Mouse (Mus musculus) liver, postnatal 0 days (tissue): Measurements from ENCODE around the gene Mpg. TPM values are rescaled to one million over a fixed set of nuclear protein-coding genes. Genes with fewer than 3 reads are reported as not detected.

Experiments
- ATAC-seq: fragments of 200-750 bp; cut with Nextera tagmentation; 2 replicates; pipeline ENCODE4 v1.8.0; 2017; ENCODE audit warnings: mild to moderate bottlenecking, moderate library complexity
- DNase-seq: peaks from one replicate; pipeline ENCODE4 v3.0.0-alpha.2; 2016
- H3K27ac ChIP-seq: fragments of 300-500 bp; sonication (generic); 2 replicates; pipeline ENCODE4 v1.5.1; 2014; ENCODE audit warnings: antibody characterized with exemption, moderate library complexity, mild to moderate bottlenecking, low read depth
- H3K27me3 ChIP-seq: fragments of 300-500 bp; sonication (generic); 2 replicates; pipeline ENCODE4 v1.6.1; 2014; ENCODE audit warnings: low read length, control low read depth, mixed read lengths; ENCODE audit not compliant: insufficient read depth
- H3K36me3 ChIP-seq: fragments of 300-500 bp; sonication (generic); replicated peaks from 2 replicates; pipeline ENCODE4 v1.6.1; 2014; ENCODE audit warnings: mild to moderate bottlenecking, control low read depth, low read length, moderate library complexity, mixed read lengths; ENCODE audit not compliant: insufficient read depth
- H3K4me1 ChIP-seq: fragments of 300-500 bp; sonication (generic); 2 replicates; pipeline ENCODE4 v1.6.1; 2014; ENCODE audit warnings: antibody characterized with exemption, mild to moderate bottlenecking, control low read depth; ENCODE audit not compliant: insufficient read depth
- H3K4me2 ChIP-seq: fragments of 300-500 bp; sonication (generic); 2 replicates; pipeline ENCODE4 v1.6.1; 2014; ENCODE audit warnings: low read depth, mild to moderate bottlenecking, low read length, moderate library complexity, mixed read lengths
- H3K4me3 ChIP-seq: fragments of 300-500 bp; sonication (generic); 2 replicates; pipeline ENCODE4 v1.5.1; 2014; ENCODE audit warnings: low read depth, low read length
- H3K9ac ChIP-seq: fragments of 300-500 bp; sonication (generic); replicated peaks from 2 replicates; pipeline ENCODE4 v1.6.1; 2014; ENCODE audit warnings: mild to moderate bottlenecking, moderate library complexity
- H3K9me3 ChIP-seq: fragments of 300-500 bp; sonication (generic); 2 replicates; pipeline ENCODE4 v1.6.1; 2016; ENCODE audit warnings: mild to moderate bottlenecking, control low read depth, low read length, mixed read lengths
- CTCF ChIP-seq: sonication (generic); IDR thresholded peaks from 2 replicates; pipeline ENCODE4 v1.5.1; 2016; ENCODE audit warnings: antibody characterized with exemption, low read depth
- EP300 ChIP-seq: IDR thresholded peaks from 2 replicates; pipeline ENCODE4 v1.6.1; 2016; ENCODE audit warnings: antibody characterized with exemption, low read depth, mild to moderate bottlenecking
- WGBS: fragments of 180-500 bp; shearing (Covaris S2); extraction: QIAGEN DNeasy Blood & Tissue Kit; methylation state at CpG from one replicate; pipeline ENCODE4 v1.1.7; 2014; ENCODE audit not compliant: insufficient replicate concordance; 5-methylcytosine and 5-hydroxymethylcytosine counted together
- polyA plus RNA-seq: library from polyadenylated mRNA; unstranded; fragments of >200 nt; fragmentation: Nextera tagmentation; extraction: Ambion mirVana; gene quantifications from 2 replicates; pipeline ENCODE4 v1.2.1, GENCODE M21; 2015

Gene Mpg
- polyA plus RNA-seq, 1 experiment from 2014 or later = 13.5 TPM

DNA sequence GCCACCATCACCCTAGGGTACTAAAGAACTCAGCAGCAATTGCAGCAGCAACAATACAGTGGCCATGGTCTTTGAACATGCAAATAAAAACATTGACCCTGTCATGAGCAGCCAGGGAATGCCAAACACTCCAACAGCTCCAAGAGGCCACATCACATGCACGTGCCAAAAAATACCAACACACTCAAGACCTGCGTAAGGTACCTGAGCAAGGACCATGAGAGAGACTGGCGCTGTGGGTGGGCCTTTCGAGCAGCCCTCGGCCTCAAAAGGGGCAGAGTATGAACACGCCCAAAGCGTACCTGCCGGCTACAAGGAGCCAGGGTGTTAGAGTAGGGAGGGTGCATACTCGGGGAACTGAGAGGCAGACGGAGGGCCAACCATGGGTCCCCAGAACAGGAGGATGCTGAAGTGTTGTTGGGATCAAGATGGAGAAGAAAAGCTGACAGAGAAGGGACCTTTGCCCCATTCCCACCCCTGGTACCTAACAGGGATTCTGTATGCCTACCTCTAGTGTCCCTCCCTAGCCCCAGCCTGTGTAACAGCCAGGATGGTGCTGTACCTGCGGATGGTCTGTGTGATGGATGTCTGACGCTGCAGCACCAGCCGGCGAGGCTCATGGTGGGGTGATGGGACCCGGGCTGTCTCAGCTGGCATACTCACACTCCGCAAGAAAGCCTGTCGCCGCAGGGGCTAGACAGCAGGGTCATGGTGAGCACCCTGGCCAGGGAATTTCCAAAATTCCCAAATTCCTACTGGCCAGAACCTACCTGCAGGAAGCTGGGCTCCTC, 10.7 kb upstream of the Mpg start:
- ATAC-seq (no peak), DNase-seq (no peak)
- Histone ChIP-seq H3K4me3 (no peak overlapping the region), H3K4me1 (no peaks in the 10 kb centered on the region), H3K9ac (no peak overlapping the region), H3K4me2 (no peak overlapping the region), H3K36me3 (0 out of 2 replicates have a peak, but pooled peaks cover 6% of the 10 kb centered on the region), H3K27ac (no peak overlapping the region), H3K9me3 (no peaks in the 10 kb centered on the region), H3K27me3 (peaks cover 18% of the 10 kb centered on the region)
- TF ChIP-seq CTCF = no peak
- no peak for TF ChIP-seq EP300
- 86% methylated on average over 18 of the region's 18 CpGs for WGBS

DNA sequence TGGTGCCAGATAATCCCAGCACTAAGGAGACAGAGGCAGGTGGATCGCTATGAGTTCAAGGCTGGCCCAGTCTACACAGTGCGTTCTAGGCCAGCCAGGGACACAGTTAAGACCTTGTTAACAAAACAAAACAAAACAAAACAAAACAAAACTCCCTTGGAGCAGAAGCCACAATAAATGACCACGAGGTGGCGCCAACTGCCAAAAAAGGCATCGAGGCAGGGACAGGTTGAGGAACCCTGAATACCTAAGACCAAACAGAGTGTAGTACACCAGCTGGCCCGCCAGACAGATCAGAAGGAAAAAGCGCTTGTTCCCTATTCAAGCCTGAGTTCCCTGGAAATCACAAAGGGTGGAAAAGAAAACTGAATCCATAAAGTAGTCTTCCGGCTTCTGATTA, 9.5 kb upstream of the Mpg start:
- Histone ChIP-seq H3K4me3 (no peak overlapping the region), H3K4me1 (0 out of 2 replicates have a peak, but pooled peaks cover 4% of the 10 kb centered on the region), H3K9me3 (no peaks in the 10 kb centered on the region), H3K27ac (no peak overlapping the region), H3K9ac (no peak overlapping the region), H3K27me3 (peaks cover 31% of the 10 kb centered on the region), H3K36me3 (0 out of 2 replicates have a peak, but pooled peaks cover 4% of the 10 kb centered on the region), H3K4me2 (no peak overlapping the region)
- 26% methylated on average over 8 of the region's 8 CpGs for WGBS
- DNase-seq (peak; percentile 84), ATAC-seq (peak; percentile 57)
- peak; percentile 97 for TF ChIP-seq CTCF
- TF ChIP-seq EP300 = no peak

DNA sequence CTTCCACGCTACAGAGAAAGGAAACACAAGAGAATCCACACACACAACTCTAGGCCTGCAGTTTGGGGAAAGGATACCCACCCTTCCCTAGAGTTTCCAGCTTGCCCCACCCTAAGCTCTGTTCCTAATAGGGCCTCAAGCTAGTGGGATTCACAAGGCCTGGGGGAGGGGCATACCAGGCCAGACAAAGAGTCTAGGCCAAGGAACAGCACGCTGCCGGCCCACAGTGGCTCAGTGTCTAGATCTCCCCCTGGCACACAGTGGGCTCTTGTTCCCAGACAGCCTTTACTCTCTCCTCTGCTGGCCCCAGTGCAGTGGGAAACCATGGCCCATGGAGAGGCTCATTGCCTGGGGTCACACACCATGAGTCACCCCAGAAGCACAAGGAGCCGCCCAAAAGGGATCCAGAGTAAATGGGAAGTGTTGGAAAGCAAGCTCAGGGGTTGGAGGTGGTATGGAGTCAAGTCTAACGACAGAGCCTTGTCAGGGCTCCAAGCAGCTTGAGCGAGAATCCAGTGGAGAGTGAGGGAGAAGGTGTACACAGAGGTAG, 7.7 kb upstream of the Mpg start:
- Histone ChIP-seq H3K27ac (no peak overlapping the region), H3K4me3 (no peak overlapping the region), H3K36me3 (0 out of 2 replicates have a peak, but pooled peaks cover 2% of the 10 kb centered on the region), H3K9ac (no peak overlapping the region), H3K4me1 (peaks cover 11% of the 10 kb centered on the region), H3K27me3 (peaks cover 45% of the 10 kb centered on the region), H3K9me3 (no peaks in the 10 kb centered on the region), H3K4me2 (no peak overlapping the region)
- 74% methylated on average over 6 of the region's 6 CpGs for WGBS
- no peak for DNase-seq
- no peak for ATAC-seq
- no peak for TF ChIP-seq EP300
- no peak for TF ChIP-seq CTCF

DNA sequence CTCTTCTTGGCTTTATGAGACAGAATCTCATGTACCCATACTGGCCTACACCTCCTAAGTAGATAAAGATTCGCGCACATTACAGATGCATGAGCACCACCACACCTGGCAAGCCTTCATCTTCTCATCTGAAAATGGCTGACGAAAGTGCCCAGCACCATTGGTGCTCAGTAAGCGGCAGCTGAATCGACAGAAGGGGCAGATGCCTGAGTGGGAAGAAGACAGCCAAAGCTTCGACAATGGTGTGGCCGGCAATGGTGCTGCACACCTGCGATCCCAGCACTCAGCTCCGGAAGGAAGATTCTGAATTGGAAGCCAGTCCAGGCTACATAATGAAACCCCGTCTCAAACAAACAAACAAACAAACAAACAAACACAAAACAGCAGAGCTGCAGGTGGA, 7.0 kb upstream of the Mpg start:
- H3K27ac ChIP-seq = no peak overlapping the region
- no peak overlapping the region for H3K9ac ChIP-seq
- H3K4me1 ChIP-seq = peaks cover 11% of the 10 kb centered on the region
- H3K4me2 ChIP-seq = no peak overlapping the region
- WGBS = 82% methylated on average over 10 of the region's 10 CpGs
- no peak for TF ChIP-seq EP300
- no peak for TF ChIP-seq CTCF
- H3K9me3 ChIP-seq = no peaks in the 10 kb centered on the region
- H3K27me3 ChIP-seq = peaks cover 51% of the 10 kb centered on the region
- DNase-seq = no peak
- H3K36me3 ChIP-seq = 0 out of 2 replicates have a peak, but pooled peaks cover 1% of the 10 kb centered on the region
- ATAC-seq = no peak
- no peak overlapping the region for H3K4me3 ChIP-seq

DNA sequence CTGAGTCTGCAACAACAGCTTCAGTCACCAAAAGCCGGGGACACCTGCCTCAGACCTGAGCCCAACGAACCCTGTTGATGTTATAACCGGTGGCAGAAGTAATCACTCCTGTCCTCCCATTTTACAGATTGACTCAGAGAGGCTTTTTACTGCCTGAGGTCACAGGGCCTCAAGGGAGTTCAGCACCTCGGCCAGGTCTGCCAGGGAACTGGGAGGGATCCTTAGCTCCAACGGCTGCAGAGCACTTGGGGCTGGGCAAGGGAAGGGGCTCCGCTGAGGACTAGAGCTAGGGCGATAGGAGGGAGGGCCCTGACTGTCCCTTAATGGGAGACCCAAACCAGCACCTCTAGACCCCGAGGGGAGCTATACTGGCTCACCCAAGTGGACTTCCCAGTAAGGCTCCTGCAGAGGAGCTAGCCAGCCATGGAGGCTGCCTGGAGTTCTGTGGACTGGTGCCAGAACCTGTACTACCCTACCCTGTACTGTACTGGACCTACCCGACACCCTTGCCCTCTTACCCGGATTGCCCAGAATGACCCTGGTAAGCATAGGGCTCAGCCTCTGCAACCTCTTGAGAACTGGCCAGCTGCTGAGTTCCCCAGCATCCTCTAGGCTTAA, 5.6 kb upstream of the Mpg start:
- Histone ChIP-seq H3K27ac (0 out of 2 replicates have a peak overlapping the region, but pooled peaks have one; percentile 69), H3K36me3 (no peaks in the 10 kb centered on the region), H3K4me3 (peak overlapping the region; percentile 59), H3K9me3 (no peaks in the 10 kb centered on the region), H3K27me3 (peaks cover 57% of the 10 kb centered on the region), H3K4me1 (peaks cover 24% of the 10 kb centered on the region), H3K9ac (no peak overlapping the region), H3K4me2 (peak overlapping the region; percentile 77)
- no peak for TF ChIP-seq EP300
- no peak for TF ChIP-seq CTCF
- 52% methylated on average over 10 of the region's 10 CpGs for WGBS
- no peak for DNase-seq
- ATAC-seq = peak; percentile 11; the same call in 1 of the 2 replicates

DNA sequence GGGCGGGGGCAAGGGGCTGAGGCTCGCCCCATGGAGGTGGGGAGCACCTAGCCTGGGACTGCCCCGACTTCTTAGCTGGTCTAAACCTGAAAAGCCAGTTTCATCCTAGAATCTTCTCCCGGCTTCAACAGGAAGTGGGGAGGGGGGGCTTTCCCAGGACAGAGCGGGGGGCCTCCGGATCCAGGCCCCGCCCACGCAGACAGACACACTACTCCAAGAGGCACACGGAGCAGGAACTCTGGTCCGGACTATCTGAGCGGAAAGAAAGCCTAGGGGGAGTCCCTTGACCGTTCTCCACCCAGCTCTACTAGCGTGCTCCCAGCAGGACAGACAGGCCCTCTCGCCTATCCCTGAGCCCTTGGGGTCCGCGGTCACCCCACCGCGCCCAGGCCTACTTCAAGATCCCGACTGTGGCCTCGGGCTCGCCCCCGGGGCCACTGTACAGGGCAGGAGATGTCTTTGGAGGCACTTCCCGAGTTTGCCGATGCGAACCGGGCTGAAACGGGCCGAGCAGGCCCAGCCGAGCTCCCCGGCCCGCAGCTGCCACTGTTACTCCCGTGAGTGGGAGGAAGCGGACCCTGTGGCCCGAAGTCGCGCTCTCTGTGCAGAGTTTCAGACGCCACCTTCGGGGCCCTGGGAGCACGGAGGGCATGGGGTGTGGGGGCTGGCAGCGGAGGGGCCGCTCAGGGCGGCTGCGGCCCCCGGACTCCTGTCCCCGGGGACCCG, 4.9 kb upstream of the Mpg start:
- H3K9ac ChIP-seq = peak overlapping the region; percentile 70
- ATAC-seq (peak; percentile 26), DNase-seq (peak; percentile 47)
- H3K27ac ChIP-seq = peak overlapping the region; percentile 69
- no peaks in the 10 kb centered on the region for H3K9me3 ChIP-seq
- H3K4me2 ChIP-seq = peak overlapping the region; percentile 77
- TF ChIP-seq EP300 = no peak
- no peak for TF ChIP-seq CTCF
- no peaks in the 10 kb centered on the region for H3K36me3 ChIP-seq
- peaks cover 57% of the 10 kb centered on the region for H3K27me3 ChIP-seq
- H3K4me1 ChIP-seq = peaks cover 28% of the 10 kb centered on the region
- WGBS = 1% methylated on average over 46 of the region's 46 CpGs
- peak overlapping the region; percentile 59 for H3K4me3 ChIP-seq
